Mouse (Mus musculus): ENCODE measurements around the gene Sp100.

Sp100 gene

DNA sequence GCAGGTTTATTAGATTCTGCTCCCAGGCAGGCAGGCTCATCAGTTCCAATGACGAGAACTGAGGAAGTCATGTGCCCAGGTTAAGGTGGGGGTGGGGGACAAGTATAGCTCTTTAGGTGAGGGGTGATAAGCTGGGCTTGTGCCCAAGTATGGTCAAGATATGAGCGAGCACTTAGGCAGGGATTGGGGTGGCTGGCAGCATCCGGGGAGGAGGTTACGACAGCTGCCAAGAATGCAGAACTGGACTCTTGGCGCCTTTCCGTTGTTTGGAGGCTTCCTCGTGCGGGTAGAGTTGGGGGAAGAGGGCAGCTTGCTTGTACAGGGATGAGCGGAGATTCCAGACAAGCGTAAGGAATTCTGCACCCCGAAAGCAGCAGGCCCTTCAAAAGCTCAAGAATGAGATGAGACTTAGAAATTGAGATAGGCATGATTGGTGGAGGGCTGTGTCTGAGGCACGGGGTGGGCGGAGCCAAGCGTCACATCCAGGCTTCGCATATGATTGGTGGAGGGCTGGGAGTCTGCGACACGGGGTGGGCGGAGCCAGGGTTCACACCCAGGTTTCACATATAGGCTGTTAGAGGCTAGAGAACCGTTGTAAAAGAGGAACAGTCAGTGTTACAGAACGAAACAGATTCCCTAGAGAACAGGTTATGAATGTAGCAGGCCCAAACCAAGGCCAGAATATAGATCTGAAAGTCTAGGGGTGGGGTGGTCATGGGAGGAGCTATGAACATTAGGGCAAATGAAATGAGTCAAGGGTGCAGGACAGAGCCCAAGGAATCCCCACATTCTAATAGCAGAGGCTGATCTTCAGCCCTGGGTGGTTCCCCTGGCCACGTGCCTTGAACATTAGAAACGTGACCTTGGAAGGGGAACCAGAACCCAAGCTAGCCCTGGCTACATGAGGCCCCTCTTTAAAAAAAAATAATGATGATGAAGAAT lies 53.7 kb downstream of the Sp100 start:
- DNase-seq, result peak; percentile 95

DNA sequence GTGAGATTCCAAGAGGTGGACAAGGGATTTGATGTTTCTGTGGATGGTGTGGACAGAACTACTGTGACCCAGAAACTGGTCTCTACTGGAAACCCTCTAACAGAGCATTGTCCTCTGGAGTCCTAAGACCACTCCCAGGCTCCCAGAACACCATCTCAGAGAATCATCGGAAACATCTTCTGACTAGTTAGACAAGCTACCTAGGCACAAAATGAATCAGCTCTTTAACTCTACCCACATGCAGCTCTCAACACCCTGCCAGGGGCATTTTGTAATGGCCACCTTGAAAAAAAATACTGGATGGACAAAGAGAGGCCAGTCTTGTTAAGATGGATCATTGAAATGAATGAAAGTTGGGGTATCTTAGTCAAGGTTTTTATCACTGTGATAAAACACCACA lies 55.8 kb downstream of the Sp100 start:
- DNase-seq, result no peak

DNA sequence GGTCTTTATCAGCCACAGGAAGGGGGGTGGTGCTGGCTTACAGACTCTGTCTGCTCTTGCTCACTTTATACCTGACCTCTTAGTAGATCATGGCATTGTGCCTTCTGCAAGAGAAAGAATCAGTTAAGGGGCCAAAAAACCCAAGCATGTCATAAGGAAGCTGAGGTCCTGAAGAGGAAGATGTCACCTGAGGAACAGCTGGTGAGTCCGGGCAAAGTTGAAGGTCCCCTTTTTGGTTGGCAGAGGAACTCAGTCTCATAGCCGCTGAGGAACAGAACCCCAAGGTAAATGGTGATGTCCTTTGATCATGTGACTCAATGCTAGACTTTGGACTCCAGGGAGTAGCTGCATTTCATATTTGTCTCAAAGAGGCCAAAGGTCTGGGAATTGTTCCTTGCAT lies 57.0 kb downstream of the Sp100 start:
- no peak for DNase-seq

DNA sequence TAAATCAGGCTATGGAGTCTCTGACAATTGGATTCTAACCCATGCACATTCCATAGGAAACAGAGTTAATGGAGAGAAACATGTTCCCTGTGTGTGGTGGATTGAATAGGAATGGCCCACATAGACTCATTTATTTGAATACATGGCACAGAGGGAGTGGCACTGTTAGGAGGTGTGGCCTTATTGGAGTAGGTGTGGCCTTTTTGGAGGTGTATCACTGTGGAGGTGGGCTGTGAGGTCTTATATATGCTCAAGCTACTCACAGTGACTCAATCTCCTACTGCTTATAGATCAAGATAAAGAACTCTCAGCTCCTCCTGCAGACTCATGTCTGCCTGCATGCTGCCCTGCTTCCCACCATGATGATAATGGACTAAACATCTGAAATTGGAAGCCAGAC lies 64.7 kb downstream of the Sp100 start:
- no peak for DNase-seq

DNA sequence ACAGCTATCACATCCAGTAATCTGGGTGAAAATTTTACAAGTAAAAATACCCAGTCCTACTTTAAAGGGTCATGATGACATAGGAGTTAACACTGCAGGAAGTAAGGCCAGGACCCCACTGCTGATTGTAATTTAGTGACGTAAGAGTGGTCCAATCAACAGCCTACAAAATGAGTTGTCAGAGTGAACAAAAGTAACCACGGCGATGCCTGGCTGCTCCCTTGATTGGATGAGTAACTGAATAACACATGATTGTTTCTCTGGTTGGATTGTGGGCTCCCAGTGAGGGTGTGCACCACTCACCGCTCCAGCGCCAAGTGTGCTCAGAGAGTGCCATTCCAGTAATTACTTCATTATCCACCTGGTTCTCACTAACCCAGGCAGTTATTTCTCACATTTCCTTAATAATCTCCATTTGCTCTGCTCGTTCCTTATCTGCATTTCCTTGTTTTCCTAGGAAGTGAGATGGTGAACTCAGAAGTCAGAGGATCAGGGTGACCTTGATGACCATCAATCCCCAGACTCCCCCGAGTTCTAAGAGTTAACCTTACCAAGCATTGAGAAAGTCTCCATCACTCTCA lies 66.7 kb downstream of the Sp100 start:
- DNase-seq, result no peak

DNA sequence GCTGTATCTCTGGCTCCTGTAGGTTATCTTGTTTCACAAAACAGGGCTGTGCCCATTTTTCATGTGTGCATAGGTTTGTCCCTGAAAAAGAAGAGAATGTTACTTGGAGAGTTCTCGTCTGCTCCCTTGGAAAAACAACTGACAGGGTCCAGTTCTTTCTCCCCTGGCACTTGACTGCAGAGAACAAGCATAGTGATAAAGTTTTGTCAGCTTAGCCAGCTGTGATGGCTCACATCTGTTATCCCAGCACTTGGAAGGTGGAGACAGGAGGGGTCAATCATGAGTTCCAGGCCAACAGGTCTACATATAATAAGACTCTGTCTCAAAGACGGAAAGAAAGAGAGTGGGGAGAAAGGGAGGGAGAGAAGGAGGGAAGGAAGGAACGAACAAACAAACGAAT lies 69.3 kb downstream of the Sp100 start:
- no peak for DNase-seq

DNA sequence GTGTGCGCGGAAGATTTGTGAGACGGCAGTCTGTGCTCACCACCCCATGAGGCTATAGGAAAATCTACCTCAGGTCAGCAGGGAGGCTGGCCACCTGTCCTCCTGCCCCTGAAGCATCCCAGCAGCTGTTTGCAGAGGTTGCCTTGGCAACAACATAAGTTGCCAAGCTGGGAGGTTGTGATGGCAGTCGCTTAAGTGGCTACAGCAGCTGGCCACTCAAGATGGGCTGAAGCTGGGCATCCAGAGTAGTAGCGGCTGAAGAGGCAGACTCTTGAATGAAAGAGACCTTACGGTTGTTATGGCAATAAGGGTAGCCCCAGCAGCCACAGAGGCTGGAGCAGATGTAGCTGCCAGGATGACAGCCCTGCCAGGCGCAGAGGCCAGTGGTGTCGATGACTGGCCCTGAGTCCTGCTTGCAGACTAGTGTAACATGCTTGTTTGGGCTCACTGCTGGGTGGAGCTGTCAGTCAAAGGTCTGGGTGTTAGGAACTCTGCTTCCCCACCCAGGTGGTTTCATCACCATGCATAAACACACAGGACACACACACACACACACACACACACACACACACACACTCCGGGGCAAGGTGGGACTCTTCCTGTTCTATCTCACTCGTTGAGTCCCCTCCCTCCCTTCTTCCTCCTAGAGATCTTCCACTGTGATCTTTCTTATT lies 70.6 kb downstream of the Sp100 start:
- DNase-seq, result peak; percentile 13

DNA sequence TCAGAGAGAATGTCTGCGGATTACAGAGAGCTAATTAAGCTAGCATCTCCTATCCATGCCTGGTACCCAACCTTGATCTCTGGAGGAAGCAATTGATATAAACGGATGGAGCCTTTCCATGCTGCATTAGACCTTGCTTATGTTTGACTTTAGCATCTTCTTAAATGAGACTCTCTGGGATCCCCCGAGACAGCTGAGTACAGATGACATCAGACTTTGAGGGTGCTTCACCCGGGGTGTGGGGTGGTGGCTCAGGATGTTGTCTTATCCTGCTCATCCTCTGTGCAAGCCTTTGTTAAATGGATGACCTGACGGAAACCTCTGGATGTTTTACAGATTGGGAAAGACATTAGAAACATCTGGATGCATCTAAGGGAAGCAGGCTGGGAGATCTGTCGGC lies 80.7 kb downstream of the Sp100 start:
- DNase-seq, result no peak

DNA sequence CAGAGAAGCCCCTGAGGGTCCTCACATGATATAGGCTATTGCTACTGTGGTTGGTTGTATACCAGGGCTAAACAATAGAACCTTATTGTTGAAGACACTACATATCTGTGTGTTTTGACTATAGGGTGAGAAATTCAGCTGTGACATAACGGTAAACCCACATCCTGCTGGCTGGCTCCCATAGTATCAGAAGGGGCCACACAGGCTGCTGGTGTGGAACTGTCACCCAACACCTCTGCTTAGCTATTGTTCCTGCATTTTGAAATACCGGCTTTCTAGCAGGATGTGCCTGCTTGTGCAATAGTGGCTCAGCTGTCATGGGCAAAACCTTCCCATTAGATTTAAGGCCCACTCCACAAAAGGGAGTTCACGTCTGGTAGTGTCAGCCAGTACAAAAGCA lies 82.8 kb downstream of the Sp100 start:
- DNase-seq, result no peak

DNA sequence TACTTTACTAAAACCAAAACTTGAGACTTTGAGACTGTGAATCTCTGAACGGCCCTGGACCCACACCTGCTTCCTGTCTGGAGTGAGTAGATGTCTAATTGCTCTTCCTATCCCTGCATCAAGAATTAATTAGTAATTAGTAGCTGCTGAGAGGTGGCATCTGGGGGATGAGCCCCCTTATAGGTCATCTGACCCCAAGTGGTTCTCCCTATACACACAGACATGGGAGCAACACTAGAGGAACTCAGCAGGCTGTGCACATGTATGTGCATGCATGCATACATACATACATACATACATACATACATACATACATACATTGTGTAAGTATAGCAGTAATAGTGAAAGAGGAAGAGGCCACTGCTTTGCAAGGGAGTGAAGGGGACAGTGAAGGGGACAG lies 84.7 kb downstream of the Sp100 start:
- no peak for DNase-seq

DNA sequence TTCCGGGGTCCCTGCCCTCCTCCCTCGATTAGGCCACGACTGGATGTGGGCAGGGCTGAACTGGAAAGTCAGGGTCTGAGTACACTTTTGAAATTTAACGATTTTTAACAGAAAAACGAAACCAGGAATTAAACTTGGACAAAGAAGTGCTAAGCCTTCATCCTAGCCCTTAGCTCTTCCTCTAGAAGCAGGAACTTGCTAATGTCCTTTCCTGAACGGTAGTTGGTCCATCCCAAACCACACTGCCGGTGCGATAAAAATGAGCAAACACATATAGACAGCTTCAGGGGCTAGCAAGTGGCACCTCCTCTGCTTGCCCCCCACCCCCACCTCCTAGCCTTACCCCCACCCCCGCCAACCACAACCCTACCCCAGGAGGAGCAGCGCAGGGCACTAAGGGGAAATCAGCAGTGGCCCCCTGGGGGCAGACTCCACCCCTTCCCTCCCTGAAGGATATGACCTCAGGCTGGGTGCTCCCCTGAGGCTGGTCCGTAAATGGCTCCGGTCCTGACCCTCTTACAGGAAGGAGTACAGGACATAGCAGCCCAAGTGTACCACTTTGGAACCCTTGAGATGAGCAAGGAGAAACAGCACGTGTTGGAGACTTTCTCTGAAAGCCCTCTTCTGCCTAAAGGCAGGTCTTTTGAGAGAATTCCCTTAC lies 85.8 kb downstream of the Sp100 start:
- peak; percentile 73 for DNase-seq

DNA sequence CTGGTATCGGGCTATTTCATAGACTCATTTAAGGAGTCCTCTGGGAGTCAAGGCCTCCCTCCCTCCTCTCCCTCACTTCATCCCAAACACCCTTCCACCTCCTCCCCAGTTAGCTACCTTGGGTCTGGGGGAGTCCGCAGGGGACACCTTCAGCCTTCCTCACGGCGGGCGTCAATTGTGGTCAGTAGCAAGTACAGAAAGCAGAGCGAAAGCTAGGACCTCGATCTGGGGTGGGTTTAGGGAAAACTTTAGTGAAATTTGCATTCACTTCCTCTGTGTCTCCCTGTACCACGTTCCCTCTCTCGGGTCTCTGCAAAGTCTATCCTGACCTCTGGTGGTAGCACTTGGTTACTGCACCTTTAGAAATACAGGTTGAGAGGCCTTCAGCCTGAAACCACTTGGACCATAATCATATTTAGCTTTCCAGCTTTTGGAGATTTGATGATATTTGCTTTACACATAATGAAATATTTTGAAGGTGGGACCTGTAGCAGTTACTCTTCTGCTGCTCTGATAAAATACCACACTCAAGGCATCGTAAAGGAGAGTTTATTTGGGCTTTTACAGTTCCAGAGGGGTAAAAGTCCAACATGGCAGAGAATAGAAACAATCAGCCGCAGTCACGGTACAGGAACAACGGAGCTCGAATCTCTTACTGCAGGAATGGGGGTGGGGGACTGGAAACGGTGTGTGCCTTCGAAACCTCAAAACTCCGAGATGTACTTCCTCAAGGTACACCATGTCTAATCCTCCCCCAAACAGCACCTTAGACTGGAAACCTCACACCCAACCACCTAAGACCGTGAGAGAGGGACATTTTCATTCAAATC lies 86.8 kb downstream of the Sp100 start:
- peak; percentile 91 for DNase-seq

DNA sequence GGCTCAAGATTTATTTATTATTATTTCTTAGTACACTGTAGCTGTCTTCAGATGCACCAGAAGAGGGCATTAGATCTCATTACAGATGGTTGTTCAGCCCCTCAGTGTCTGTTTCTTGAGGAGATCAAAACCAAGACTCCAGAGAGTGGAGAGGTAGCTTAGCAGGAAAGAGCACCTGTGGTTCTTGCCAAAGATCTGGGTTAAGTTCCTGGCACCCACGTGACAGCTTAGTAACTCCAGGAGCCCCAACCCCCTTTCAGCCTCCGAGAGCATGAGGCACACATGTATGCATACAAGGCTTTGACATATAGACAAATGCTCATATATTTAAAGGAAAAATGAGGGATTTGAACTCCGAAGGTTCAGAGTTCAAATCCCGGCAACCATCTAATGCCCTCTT lies 89.2 kb downstream of the Sp100 start:
- no peak for DNase-seq

DNA sequence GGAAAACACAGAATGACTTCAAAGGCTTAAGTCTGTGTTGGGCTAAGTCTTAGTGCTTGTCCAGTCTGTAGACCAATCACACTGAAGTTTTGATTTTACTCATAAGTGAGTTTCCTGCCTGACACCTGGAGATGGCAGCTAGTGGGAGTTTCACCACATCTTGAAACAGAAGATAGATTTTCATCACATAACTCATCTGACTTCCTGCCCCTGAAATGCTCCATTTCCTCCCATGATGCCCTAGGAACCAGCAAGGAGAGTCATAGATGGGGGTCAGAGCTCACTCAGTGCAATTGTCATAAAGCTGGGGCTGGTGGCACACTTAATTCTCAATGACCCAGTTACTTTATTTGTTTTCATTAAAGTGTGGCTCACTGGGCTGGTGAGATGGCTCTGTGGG lies 90.0 kb downstream of the Sp100 start:
- no peak for DNase-seq

DNA sequence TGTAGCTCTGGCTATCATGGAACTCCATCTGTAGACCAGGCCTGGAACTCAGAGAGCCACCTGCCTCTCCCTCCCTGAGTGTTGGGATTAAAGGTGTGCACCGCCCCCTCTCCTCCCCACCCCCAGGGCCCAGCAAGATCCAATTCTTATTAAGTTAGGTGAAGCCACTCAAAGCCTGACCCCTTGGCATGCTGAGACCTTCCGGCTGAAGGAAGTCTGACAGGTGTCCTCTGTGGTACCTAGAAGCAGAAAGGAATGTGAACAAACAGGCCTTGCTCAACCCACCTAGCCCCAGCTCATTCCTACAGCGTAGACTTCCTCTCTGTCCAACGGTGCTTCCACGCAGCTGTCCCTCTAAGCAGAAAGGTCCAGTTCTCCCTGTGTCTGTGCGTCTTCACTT lies 91.1 kb downstream of the Sp100 start:
- peak; percentile 35 for DNase-seq

DNA sequence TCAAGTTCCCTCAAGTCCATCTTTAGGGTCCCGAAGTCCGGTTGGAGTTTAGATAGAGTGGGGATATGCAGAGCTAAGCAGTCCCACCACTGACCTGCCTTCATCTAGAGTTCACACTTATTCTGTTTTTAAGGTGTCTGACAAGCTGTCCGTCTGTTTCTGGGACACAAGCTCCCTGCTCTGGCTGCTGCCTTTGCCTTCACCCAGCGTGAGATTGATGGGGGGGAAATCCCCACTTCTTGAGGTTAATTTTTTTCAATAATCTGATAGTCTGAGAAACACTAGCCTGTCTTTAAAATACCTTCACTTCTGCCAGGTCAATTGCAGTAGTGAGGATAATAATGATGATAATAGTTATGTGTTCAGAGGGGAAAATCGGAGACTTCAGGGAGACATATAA lies 92.5 kb downstream of the Sp100 start:
- DNase-seq, result no peak

DNA sequence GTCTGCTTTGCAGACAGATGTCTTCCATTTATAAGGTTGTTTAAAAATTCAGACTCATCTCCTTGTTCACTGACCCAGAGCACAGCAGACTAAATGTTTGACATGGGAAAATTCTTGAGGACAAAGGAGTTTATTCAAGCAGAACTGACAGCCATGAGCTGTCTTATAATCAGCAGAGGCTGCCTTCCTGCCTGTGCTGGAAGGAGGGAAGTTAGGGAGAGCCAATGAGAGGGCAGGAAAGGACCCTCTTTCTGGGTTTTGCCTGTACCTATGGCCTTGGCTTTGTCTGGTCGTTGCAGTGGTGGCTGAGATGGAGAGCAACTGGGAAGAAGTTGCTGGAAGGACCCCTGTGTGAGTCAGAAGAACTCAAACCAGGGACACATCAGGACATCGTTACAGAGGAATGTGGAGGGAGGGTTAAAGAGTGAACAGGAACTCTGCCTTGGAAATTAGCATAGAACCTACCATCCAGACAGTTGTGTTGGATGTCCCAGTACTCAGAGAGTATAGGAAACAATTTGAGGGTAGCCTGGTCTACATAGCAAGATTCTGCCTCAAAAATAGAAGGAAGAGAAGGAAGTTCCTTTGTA lies 93.2 kb downstream of the Sp100 start:
- no peak for DNase-seq

DNA sequence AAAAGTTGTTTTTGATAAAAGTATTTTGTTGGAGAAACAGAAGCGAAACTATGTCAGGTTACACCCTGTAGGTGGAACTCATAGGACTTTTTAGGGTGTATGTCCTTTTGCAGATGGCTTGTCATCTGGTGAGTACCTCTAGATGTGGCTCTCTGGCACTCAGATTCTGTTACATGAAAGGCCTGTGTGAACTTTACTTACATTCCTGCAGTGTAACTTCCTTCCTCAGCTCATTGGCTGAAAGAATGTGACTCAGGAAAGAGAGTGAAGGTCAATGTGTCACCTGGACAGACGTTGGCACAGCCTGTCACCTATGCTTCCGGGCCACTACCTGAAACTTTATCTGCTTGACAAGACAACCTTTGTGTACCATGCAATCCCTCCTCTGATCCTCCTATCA lies 94.8 kb downstream of the Sp100 start:
- DNase-seq, result no peak

DNA sequence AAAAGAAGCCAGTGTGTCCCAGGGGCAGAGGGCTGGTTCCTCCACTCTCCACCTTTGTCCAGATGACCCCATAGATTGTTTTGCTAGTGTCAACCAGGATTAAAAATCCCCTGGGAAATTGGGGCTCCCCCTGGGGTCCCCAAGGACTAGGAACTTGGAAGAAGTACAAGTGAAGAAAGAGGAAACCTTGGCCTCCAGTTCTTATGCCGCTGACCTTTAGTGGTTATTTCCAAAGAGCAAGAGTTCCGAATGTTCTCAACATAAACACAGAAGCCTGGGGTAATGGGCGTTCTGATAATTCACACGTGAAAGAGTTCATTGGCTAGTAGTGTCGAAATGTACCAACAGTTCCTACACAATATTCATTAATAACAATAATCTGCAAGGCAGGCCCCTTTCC lies 96.7 kb downstream of the Sp100 start:
- no peak for DNase-seq

DNA sequence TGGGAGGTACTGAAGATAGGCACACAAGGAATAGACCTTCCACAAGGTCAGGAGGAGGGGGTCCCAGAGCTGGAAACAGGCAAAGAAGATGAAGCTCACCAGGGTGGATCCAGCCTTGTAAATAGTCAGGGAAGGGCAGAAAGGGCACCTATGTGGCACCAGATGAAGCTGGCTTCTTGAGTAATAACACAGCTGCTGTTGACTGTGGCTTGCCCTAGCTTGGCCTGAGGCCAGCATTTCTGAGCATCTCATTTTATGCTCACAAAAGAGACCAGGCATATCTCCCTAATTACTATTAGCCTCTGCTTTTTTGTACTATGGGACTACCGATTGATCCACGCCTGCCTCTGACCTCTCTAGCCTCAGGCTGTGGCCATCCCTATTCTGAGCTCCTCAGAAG lies 100.0 kb downstream of the Sp100 start:
- DNase-seq, result no peak

DNA sequence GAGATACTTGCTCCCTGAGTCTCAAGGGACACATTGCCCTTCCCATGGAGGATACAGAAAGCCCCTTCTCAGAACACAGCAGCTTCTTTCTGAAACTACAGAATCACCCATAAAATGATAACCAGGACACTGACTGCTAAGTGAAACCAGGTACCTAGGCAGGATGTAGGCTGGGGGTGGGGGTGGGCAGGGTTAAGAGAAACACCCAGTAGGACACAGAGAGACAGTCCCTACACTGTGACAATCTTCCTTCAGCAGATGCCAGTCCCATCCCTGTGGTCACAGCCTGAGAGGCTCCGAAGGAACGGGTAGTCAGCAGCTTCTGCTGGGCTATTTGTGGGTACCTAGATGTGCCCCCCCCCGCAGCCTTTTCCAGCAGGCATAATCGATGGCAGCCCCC lies 100.9 kb downstream of the Sp100 start:
- DNase-seq, result no peak

DNA sequence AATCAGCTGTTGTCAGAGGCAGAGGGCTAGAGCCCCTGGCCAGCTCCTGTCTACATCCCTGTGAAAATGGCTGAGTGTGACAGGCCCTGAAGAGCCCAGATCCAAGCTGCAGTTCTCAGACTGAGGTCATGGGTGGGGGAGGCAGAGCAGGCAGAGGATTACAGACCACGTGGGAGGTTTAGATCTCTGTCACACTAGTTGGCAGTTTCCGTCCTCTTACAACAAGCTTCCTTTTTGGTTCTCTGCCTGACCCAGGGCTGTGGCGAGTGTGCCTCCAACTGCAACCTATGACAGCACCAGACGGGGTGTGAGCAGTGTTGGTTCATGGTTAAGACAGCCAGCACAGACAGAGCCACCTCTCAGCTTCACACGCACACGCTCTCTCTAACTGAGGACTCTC lies 101.7 kb downstream of the Sp100 start:
- peak; percentile 70 for DNase-seq
